Mouse (Mus musculus) liver, postnatal 0 days (tissue): ENCODE data around the gene Rgs6. TPM values are rescaled to one million over a fixed set of nuclear protein-coding genes. Genes with fewer than 3 reads are reported as not detected.

Experiments used
- ATAC-seq: fragments of 200-750 bp; cut with Nextera tagmentation; 2 replicates; pipeline ENCODE4 v1.8.0; 2017; ENCODE audit warnings: mild to moderate bottlenecking, moderate library complexity
- DNase-seq: peaks from one replicate; pipeline ENCODE4 v3.0.0-alpha.2; 2016
- H3K27ac ChIP-seq: fragments of 300-500 bp; sonication (generic); 2 replicates; pipeline ENCODE4 v1.5.1; 2014; ENCODE audit warnings: antibody characterized with exemption, moderate library complexity, mild to moderate bottlenecking, low read depth
- H3K27me3 ChIP-seq: fragments of 300-500 bp; sonication (generic); 2 replicates; pipeline ENCODE4 v1.6.1; 2014; ENCODE audit warnings: low read length, control low read depth, mixed read lengths; ENCODE audit not compliant: insufficient read depth
- H3K36me3 ChIP-seq: fragments of 300-500 bp; sonication (generic); replicated peaks from 2 replicates; pipeline ENCODE4 v1.6.1; 2014; ENCODE audit warnings: mild to moderate bottlenecking, control low read depth, low read length, moderate library complexity, mixed read lengths; ENCODE audit not compliant: insufficient read depth
- H3K4me1 ChIP-seq: fragments of 300-500 bp; sonication (generic); 2 replicates; pipeline ENCODE4 v1.6.1; 2014; ENCODE audit warnings: antibody characterized with exemption, mild to moderate bottlenecking, control low read depth; ENCODE audit not compliant: insufficient read depth
- H3K4me2 ChIP-seq: fragments of 300-500 bp; sonication (generic); 2 replicates; pipeline ENCODE4 v1.6.1; 2014; ENCODE audit warnings: low read depth, mild to moderate bottlenecking, low read length, moderate library complexity, mixed read lengths
- H3K4me3 ChIP-seq: fragments of 300-500 bp; sonication (generic); 2 replicates; pipeline ENCODE4 v1.5.1; 2014; ENCODE audit warnings: low read depth, low read length
- H3K9ac ChIP-seq: fragments of 300-500 bp; sonication (generic); replicated peaks from 2 replicates; pipeline ENCODE4 v1.6.1; 2014; ENCODE audit warnings: mild to moderate bottlenecking, moderate library complexity
- H3K9me3 ChIP-seq: fragments of 300-500 bp; sonication (generic); 2 replicates; pipeline ENCODE4 v1.6.1; 2016; ENCODE audit warnings: mild to moderate bottlenecking, control low read depth, low read length, mixed read lengths
- CTCF ChIP-seq: sonication (generic); IDR thresholded peaks from 2 replicates; pipeline ENCODE4 v1.5.1; 2016; ENCODE audit warnings: antibody characterized with exemption, low read depth
- EP300 ChIP-seq: IDR thresholded peaks from 2 replicates; pipeline ENCODE4 v1.6.1; 2016; ENCODE audit warnings: antibody characterized with exemption, low read depth, mild to moderate bottlenecking
- WGBS: fragments of 180-500 bp; shearing (Covaris S2); extraction: QIAGEN DNeasy Blood & Tissue Kit; methylation state at CpG from one replicate; pipeline ENCODE4 v1.1.7; 2014; ENCODE audit not compliant: insufficient replicate concordance; 5-methylcytosine and 5-hydroxymethylcytosine counted together
- polyA plus RNA-seq: library from polyadenylated mRNA; unstranded; fragments of >200 nt; fragmentation: Nextera tagmentation; extraction: Ambion mirVana; gene quantifications from 2 replicates; pipeline ENCODE4 v1.2.1, GENCODE M21; 2015

The Rgs6 gene
- polyA plus RNA-seq, 1 experiment from 2014 or later = 0.09 TPM

GRCm38 (mm10) chr12:82670201-82670737, 82.2 kb downstream of the Rgs6 start:
- DNase-seq (no peak), ATAC-seq (no peak)
- Histone ChIP-seq H3K9me3 (no peaks in the 10 kb centered on the region), H3K27ac (no peak overlapping the region), H3K4me3 (no peak overlapping the region), H3K4me2 (no peak overlapping the region), H3K36me3 (no peaks in the 10 kb centered on the region), H3K4me1 (no peaks in the 10 kb centered on the region), H3K27me3 (no peaks in the 10 kb centered on the region), H3K9ac (no peak overlapping the region)
- TF ChIP-seq CTCF = no peak
- no peak for TF ChIP-seq EP300
- WGBS = 62% methylated on average over 4 of the region's 4 CpGs

GRCm38 (mm10) chr12:82671591-82671990, 83.5 kb downstream of the Rgs6 start:
- no peaks in the 10 kb centered on the region for H3K4me1 ChIP-seq
- H3K27ac ChIP-seq = no peak overlapping the region
- no peaks in the 10 kb centered on the region for H3K27me3 ChIP-seq
- no peak overlapping the region for H3K9ac ChIP-seq
- TF ChIP-seq CTCF = no peak
- TF ChIP-seq EP300 = no peak
- H3K4me3 ChIP-seq = no peak overlapping the region
- no peaks in the 10 kb centered on the region for H3K9me3 ChIP-seq
- 81% methylated on average over 5 of the region's 5 CpGs for WGBS
- DNase-seq = no peak
- H3K36me3 ChIP-seq = no peaks in the 10 kb centered on the region
- ATAC-seq = no peak
- no peak overlapping the region for H3K4me2 ChIP-seq

- 61% methylated on average over 4 of the region's 4 CpGs for WGBS
- Histone ChIP-seq H3K9ac (no peak overlapping the region), H3K27ac (no peak overlapping the region), H3K27me3 (no peaks in the 10 kb centered on the region), H3K4me3 (no peak overlapping the region), H3K9me3 (no peaks in the 10 kb centered on the region), H3K4me1 (no peaks in the 10 kb centered on the region), H3K4me2 (no peak overlapping the region), H3K36me3 (no peaks in the 10 kb centered on the region)
- TF ChIP-seq CTCF = no peak
- no peak for TF ChIP-seq EP300
- ATAC-seq = no peak
- no peak for DNase-seq
These were observed 87.0 kb downstream of the Rgs6 start for GRCm38 (mm10) chr12:82675137-82675536.

- Histone ChIP-seq H3K4me2 (no peak overlapping the region), H3K9me3 (no peaks in the 10 kb centered on the region), H3K4me1 (no peaks in the 10 kb centered on the region), H3K36me3 (no peaks in the 10 kb centered on the region), H3K27ac (no peak overlapping the region), H3K4me3 (no peak overlapping the region), H3K27me3 (no peaks in the 10 kb centered on the region), H3K9ac (no peak overlapping the region)
- no peak for DNase-seq
- ATAC-seq = no peak
- WGBS = 70% methylated on average over 2 of the region's 2 CpGs
- TF ChIP-seq CTCF (no peak), EP300 (no peak)
These were observed 98.9 kb downstream of the Rgs6 start for GRCm38 (mm10) chr12:82687015-82687414.

- Histone ChIP-seq H3K27ac (no peak overlapping the region), H3K4me2 (no peak overlapping the region), H3K36me3 (no peaks in the 10 kb centered on the region), H3K27me3 (no peaks in the 10 kb centered on the region), H3K4me1 (no peaks in the 10 kb centered on the region), H3K9ac (no peak overlapping the region), H3K9me3 (no peaks in the 10 kb centered on the region), H3K4me3 (no peak overlapping the region)
- no peak for ATAC-seq
- DNase-seq = no peak
- no peak for TF ChIP-seq CTCF
- TF ChIP-seq EP300 = no peak
- 75% methylated on average over 12 of the region's 12 CpGs for WGBS
These were observed 110.9 kb downstream of the Rgs6 start for GRCm38 (mm10) chr12:82698886-82699527.

GRCm38 (mm10) chr12:82699528-82699905, 111.4 kb downstream of the Rgs6 start:
- TF ChIP-seq CTCF = no peak
- TF ChIP-seq EP300 = no peak
- WGBS = 65% methylated on average over 3 of the region's 3 CpGs
- Histone ChIP-seq H3K9me3 (no peaks in the 10 kb centered on the region), H3K9ac (no peak overlapping the region), H3K27me3 (no peaks in the 10 kb centered on the region), H3K4me1 (no peaks in the 10 kb centered on the region), H3K4me3 (no peak overlapping the region), H3K36me3 (no peaks in the 10 kb centered on the region), H3K4me2 (no peak overlapping the region), H3K27ac (no peak overlapping the region)
- DNase-seq (no peak), ATAC-seq (no peak)

- H3K27me3 ChIP-seq = no peaks in the 10 kb centered on the region
- no peak overlapping the region for H3K9ac ChIP-seq
- no peaks in the 10 kb centered on the region for H3K4me1 ChIP-seq
- DNase-seq (no peak), ATAC-seq (no peak)
- 68% methylated on average over 10 of the region's 10 CpGs for WGBS
- TF ChIP-seq CTCF = no peak
- TF ChIP-seq EP300 = no peak
- no peaks in the 10 kb centered on the region for H3K36me3 ChIP-seq
- no peak overlapping the region for H3K27ac ChIP-seq
- H3K9me3 ChIP-seq = no peaks in the 10 kb centered on the region
- no peak overlapping the region for H3K4me2 ChIP-seq
- H3K4me3 ChIP-seq = no peak overlapping the region
These were observed 112.1 kb downstream of the Rgs6 start for GRCm38 (mm10) chr12:82700241-82700640.
